Mouse (Mus musculus): Measurements from ENCODE around the gene Dmac1.
A peak's percentile ranks its signal among the peaks of the same experiment; 100 is the strongest.
"Not testable (repeated sequence)": the region's sequence is repeated elsewhere in the genome, so short reads cannot be mapped to it uniquely, and the experiment has no call there.

Dmac1 gene

DNA sequence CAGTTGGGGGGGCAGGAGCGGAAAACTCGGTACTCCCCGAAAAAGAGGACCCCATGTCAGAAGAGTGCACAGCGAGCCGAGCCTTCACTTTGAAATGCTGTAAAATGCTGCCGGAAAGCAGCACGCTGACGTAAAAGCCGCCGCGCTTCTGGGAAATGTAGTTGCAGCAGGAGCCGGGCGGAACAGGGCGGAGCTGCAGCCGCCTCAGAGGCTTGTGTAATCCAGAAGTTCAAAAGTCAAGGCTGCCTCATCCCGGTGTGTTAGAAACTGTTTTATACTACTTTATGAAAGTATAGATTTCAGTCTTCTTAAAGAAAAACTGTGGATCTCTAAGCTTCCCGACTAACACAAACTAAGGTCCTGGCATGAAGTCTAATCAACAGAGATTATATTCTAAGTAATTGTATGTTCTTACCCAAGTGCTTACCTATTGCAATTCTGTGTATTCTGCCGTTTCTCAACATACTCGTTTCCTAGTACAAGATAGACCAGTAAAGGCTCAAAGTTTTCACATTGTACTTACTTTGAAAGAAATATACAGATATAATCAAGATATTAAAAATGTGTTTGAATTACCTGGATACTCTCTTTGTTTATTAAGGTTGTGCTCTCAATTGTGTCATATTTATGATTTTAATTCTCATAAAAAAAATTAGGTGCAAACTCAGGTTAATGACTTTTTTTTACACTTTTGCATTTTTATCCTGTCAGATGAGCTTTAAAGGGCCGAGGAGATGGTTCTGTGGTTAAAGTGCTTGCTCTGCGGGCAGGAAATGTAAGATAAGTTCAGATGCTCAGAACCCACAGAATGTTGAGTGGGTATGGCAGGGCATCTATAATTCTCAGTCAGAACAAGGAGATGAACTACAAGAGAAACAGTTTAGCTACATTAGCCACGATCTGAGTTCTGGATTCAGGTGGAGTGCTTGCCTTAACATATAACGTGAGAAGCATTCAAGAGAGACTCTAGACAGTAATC is at the start of gene Dmac1:
Gene Dmac1, minus strand, starts transcription at position 109 of the 979 bp plus-strand sequence.
- peak; percentile 96 for DNase-seq (ENCODE audit: low spot score)

DNA sequence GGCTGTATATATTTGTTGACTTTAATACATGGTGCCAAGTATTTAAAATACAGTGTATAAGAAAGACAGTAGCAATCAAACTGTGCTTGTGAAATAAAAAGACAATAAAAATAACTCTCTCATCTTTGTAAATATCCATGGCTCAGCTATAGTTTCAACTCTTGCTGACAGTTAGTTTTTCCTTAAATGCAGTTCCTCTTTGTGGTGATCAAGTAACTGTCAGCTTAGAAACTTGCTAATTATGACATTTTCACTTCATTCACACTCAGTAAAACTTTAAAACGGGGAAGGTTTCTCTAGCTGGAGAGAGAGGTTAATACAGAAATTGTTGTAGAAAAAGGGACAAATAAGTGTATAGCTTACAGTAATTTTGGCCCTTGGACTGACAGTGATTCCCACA is 37.3 kb upstream of the Dmac1 start:
- no peak for DNase-seq (ENCODE audit: low spot score)

DNA sequence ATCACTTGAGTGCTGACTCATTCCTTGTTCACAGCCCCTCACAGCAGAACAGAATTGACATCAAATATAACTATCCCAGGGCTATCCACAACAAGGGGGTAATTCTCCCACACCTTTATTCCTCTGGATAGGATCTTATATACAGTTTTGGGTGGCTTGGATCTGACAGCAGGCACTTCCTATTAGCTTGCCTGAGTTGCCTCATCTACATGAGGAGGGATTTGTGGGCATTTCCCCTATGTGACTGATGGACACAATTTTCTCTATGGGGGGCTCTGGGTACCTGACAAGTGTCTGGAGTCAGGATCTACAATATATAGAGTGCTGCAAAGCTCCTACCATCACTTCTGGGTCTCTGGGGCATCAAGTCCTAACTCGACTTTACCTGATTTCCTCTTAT is 36.9 kb upstream of the Dmac1 start:
- no peak for DNase-seq (ENCODE audit: low spot score)

DNA sequence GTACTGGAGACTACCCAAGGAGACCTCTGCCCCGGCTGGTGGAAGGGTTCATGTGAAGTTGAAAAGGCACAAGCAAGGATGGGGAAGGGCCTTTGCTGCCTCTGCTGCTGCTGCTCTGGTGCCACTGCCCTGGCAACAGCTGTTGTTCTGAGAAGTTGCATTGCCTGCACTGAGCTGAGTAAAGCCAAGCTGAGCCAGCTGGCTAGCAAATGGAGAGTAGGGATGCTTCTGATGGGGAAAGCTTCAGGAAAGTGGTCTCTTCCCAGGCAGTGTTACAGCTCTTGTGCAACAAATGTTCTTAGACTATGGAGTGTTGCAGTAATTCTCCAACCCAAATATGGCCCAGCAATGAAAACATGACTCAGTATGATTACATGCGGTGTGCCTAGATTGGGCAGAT is 33.8 kb upstream of the Dmac1 start:
- no peak for DNase-seq (ENCODE audit: low spot score)

DNA sequence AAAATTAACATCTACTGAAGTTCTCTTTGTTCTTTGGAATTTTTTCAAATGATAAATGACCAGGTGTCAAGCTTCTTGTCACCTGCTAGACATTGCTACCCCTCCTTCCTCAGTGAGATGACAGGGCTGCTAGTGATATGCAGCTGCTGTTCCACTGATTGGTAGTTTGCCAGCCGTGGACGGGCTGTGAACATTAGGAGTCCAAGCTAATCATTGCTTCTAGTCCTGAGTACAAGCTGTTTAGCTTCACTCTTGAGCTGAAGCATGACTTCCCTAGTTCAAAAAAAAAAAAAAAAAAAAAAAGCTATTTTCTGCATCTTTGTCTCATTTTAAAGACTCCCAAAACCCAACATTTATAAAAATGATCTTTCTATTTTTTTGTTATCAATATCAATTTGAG is 33.2 kb upstream of the Dmac1 start:
- DNase-seq (ENCODE audit: low spot score), result no peak

DNA sequence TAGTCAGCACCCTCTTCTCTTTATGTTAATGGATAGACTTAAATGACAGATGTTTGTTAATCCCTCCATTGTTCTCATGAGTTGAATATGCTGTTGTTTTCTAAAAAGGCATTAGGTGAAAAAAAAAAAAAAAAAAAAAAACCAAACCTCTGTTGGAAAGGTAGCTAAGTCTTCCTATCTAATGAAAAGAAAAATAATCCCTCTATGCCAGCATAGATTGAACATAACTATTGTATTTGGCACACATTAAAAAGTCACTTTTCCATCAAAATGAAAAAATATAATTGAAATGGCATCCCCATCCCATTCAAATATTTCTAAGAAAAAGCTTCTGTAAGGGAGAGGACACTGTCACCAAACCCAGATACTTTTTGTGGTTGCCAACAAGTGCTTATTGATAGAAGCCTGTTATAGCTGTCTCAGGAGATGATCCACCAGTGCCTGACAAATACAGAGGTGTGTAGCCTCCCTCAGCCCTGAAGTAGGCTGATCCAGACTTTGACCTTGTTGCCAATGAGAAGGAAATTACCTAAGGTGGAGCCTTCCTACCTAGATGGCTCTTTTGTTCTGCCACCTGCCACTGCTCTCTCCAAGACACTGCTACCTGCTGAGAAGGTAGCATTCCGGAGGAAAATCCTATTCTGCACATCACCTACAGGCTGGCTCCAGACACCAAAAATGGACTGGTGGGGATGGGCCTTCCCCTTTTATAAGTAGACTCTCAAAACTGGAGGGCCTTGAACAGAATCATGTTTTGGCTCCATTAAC is 22.3 kb upstream of the Dmac1 start:
- no peak for DNase-seq (ENCODE audit: low spot score)

DNA sequence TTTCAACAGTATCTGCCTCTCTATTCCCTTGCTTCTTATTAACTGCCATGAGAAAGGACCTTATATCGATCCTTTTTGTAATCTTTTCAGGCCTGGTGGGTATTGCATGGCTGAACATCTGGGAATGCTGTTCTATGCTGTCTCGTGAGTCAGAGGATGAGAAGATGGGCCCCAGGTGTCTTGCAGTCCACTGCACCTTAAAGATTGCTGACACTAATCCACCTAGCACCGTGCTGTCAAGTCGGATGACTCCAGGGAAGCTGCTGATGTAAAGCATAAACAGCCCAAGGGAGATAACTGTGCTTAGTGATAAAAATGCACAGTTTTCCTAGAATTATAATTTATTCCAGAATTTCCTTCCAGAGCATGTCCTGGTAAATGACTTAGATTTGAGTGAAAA is 14.2 kb upstream of the Dmac1 start:
- peak; percentile 14 for DNase-seq (ENCODE audit: low spot score)

DNA sequence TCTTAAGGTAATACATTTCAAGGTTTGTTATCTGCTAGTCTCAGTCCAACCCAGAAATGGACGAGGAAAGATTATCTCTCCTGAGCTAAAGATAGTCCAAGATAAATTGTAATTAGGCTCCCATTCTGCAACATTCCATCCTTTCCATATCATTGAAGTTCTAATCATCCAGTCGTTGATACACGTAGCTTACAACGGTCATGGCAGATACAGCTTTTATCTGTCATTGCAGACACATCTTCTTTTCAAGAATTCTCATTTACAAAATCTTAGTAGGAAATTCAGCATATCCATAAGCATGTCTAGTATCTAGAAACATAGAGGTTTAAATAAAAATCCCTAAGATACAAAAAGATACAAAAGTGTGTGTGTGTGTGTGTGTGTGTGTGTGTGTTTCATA is 13.0 kb upstream of the Dmac1 start:
- DNase-seq (ENCODE audit: low spot score), result no peak

DNA sequence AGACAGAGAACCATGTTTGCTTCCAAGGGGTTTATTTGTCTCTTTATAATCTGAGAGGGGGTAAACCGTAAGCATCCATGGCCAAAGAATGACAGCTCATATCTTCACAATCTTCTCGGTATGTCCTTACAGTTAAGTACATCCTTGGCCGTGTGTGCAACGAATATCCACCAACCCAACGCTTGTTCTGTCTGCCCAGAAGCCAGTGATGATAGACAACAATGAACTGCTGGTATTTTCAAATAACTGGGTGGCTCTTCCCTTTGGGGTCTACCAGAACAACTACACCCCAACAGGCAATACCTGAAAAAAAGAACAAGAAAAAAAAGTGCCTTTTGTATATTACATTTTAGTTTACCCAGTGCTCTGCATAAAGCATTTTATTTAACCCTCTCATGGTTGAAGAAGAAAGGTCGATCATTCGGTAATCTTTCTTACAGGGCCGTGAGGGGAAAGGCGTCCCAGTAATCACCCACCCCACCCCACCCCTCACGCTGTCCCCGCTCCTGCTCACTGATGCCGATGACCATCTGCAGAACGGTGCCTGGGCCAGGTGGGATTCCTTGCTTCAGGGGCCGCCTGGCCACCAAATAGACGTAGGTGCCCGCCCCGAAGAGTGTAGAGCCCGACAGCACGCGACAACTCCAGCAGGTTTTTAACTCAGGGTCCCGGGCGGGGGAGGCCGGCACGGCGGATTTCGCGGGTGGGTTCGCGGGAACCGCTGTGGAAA is 473 bp downstream of the Dmac1 start:
- peak; percentile 42 for DNase-seq (ENCODE audit: low spot score)

DNA sequence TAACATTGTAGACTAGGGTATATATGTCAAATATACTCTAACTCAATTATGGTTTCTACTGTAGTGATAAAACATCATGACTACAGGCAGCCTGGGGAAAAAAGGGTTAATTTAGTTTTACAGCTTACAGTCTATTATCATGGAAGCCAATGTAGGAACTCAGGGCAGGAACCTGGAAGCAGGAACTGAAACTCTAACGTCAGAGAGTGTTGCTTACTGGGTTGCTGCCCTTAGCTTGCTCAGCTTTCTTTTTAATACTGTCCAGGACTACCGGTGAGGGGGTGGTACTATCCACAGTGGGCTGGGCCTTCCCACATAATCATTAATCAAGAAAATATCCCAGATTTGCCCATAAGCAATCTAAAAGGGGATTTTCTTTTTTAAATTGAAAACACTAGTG is 2.4 kb downstream of the Dmac1 start:
- DNase-seq (ENCODE audit: low spot score), result no peak

DNA sequence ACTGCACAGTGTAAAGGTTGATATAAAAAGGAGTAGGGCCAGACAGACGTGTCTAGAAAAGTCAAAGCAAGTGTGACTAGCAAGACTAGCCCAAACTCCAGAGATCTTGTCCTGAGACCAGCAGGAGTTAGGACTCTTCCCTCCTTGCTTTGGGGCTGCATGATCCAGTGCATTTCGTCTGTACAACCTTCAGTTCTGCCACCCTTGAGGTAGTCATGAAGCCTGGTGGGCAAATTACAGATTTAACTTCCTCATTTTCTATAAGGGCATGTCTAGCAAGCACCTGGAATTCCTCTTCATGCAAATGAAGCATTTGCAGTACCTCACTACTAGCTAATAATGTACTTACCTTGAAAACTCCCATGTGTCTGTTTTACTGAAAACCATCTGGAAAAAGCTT is 10.2 kb downstream of the Dmac1 start:
- DNase-seq (ENCODE audit: low spot score), result no peak

DNA sequence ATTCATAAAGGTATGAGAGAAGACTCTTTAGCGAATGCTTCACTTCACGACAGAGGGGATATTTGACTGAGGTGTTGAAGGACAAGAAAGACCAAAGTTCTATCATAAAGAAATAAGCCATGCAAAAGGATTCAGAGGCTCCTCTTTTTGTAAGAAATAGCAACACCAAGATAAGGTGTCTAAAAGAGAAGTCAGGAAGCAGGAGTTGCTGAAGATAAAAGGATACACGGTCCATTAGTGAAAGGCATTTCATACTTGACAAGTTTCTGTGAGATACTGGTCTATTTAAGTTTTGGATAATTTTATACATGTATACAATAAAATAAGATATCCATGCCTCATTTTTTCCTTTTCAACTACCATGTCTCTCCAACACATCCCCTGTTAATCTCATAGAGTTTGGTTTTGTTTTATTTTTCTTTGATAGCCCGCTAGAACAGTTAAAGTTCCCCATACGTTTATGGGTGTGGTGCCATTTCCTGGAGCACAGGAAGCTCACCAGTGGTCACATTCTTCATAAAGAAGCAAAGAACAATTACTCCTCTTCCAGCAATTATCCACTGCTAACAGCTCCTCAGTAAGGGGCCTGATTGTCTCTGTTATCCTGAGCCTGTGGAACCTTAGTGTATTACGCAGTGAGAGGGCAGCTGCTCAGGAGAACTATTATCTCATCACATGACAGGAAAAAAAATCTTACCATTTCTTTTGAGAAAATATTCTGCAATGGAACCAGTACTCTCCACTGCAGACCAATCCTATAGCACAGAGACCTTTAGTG is 11.1 kb downstream of the Dmac1 start:
- DNase-seq (ENCODE audit: low spot score), result no peak

DNA sequence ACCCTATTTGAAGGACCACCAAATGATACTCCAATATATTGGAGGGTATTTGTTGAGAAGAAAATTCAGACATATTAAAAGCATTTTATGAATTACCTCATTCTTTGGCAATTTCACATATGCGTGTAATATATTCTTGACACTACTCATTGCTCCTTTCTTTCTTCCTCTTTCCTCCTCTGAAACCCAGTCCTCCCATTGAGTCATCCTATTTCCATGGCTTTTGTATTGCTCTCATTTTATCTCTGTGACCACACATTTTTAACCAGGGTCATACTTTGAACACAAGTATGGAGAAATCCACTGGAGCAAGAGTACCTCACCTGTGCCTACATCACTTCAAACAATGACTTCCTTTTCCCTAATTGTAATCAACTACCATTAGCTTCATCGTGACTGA is 13.9 kb downstream of the Dmac1 start:
- no peak for DNase-seq (ENCODE audit: low spot score)

DNA sequence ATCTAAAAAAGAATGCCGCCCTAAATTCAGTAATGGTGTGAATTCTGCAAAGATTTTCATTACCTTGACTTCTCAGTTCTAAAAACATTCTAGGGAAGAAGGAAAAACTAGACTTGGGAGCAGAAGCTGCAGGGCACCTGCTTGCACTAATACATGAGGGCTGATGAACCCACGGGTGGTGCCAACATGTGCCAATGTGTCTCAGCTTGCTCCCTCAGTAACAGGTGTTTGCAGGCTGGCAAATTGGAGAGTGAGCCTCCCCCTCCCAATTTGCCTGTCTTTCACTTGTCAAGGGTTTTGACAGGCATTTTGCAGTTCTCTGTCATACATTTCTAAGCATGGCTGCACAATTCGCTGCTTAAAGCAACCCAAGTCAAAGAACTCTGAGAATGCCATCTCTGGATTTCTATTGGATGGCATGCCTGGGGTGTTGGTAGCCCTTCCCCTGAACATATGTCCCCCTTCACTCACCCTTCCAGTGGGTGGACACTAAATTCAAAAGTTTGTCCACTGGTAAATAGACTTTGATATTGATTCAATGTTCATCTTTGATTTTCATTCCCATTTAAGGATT is 14.5 kb downstream of the Dmac1 start:
- no peak for DNase-seq (ENCODE audit: low spot score)

DNA sequence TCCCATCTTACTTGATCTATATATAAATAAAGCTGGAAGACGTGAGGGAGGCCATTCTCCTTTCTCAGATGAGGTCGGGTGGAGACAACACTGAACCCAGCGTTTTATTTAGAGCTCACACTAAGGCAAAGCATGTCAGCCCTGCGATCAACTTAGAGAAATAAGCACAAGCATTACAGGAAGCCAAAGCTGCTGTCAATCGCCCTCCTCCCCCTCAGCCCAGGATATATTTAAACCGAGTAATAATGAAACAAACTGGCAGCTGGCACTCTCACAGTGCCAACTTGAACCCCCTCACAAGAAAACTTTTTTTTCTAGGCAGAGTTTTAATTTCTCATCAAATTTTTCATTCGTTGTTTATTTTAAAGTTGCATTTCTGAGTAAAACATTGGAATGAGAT is 15.7 kb downstream of the Dmac1 start:
- no peak for DNase-seq (ENCODE audit: low spot score)

DNA sequence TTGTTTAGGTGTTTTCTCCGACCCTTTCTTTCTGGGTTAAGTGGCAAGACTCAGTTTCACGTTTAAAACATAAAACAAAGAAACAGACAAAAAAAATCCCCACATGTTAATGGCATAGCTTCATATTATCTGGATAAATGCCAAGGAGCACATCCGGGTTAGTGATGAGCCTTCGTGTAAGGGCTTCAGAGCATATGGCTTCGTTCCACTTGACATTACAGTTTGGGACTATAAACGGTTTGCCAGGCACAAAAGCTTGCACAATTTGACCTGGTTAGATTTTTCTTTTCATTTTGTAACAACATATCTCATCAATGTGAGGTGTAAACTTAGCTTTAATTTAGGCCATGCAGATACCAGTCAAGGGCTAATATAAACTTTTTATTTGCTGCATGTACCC is 17.9 kb downstream of the Dmac1 start:
- no peak for DNase-seq (ENCODE audit: low spot score)

DNA sequence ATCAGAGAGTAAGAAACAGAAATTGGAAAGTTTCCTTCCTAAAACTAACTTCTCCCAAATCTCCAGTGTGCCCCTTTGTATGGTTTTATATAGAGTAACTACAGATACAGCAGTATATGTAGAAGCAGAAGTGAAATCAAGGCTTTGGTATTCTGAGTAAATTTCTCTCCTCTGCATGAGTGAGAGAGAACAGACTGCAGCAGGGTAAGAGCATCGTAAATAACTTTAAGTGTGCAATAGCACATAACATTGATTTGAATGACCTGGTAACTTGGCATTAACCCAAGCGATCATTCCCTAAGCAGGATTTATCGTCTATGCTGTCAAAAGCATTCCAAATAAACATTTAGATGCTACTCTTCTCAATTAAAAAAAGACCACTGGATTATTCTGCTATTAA is 18.7 kb downstream of the Dmac1 start:
- DNase-seq (ENCODE audit: low spot score), result no peak

DNA sequence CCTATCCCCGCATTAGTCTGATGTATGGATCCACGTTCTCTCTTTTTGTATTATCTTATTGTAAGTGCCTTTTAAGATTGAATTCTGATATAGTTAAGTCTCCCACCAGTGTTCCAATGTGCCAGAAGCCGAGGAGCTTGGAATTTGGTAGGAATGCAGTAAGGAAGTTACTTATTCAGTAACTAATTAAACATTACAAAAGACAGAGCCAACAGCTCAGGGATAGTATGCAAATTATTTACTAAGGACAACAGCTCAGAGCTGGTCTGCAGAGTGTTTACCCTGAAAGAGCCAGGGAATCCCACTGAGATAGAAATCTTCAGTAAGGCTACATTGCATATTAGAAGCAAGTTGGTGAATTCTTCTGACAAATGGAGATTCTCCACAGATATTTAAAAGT is 43.5 kb downstream of the Dmac1 start:
- DNase-seq (ENCODE audit: low spot score), result not testable (repeated sequence)
